Mouse (Mus musculus) intestine, embryonic 14.5 days (tissue): ENCODE results near the gene Armc5. TPM values are rescaled to one million over a fixed set of nuclear protein-coding genes. Genes with fewer than 3 reads are reported as not detected.

Experiments used
- ATAC-seq: fragments of 200-750 bp; cut with Nextera tagmentation; replicated peaks from 2 replicates; pipeline ENCODE4 v1.8.0; 2017; ENCODE audit warnings: low read depth, moderate number of reproducible peaks, moderate TSS enrichment, moderate library complexity; ENCODE audit not compliant: low FRiP score, low TSS enrichment
- DNase-seq: peaks from one replicate; pipeline ENCODE4 v3.0.0-alpha.2; 2018; ENCODE audit warnings: low spot score
- H3K27ac ChIP-seq: fragments of 300-500 bp; sonication (generic); 2 replicates; pipeline ENCODE4 v1.5.1; 2014; ENCODE audit warnings: low read depth, mild to moderate bottlenecking, control low read depth
- H3K27me3 ChIP-seq: fragments of 300-500 bp; sonication (generic); replicated peaks from 2 replicates; pipeline ENCODE4 v1.6.1; 2014; ENCODE audit warnings: low read length, control low read depth; ENCODE audit not compliant: control insufficient read depth, insufficient read depth
- H3K36me3 ChIP-seq: fragments of 300-500 bp; sonication (generic); 2 replicates; pipeline ENCODE4 v1.6.1; 2014; ENCODE audit warnings: low read length, control low read depth; ENCODE audit not compliant: control insufficient read depth, insufficient read depth
- H3K4me1 ChIP-seq: fragments of 300-500 bp; sonication (generic); replicated peaks from 2 replicates; pipeline ENCODE4 v1.6.1; 2014; ENCODE audit warnings: low read length, control low read depth, mixed read lengths; ENCODE audit not compliant: control insufficient read depth, insufficient read depth
- H3K4me2 ChIP-seq: fragments of 300-500 bp; sonication (generic); 2 replicates; pipeline ENCODE4 v1.6.1; 2014; ENCODE audit warnings: low read length
- H3K4me3 ChIP-seq: fragments of 300-500 bp; sonication (generic); 2 replicates; pipeline ENCODE4 v1.5.1; 2014; ENCODE audit warnings: low read depth, low read length, control low read depth, mixed read lengths
- H3K9ac ChIP-seq: fragments of 300-500 bp; sonication (generic); 2 replicates; pipeline ENCODE4 v1.6.1; 2014; ENCODE audit warnings: mild to moderate bottlenecking, low read length
- H3K9me3 ChIP-seq: fragments of 300-500 bp; sonication (generic); 2 replicates; pipeline ENCODE4 v1.6.1; 2016; ENCODE audit warnings: low read length, control low read depth; ENCODE audit not compliant: control insufficient read depth
- WGBS: fragments of 180-500 bp; shearing (Covaris S2); extraction: QIAGEN DNeasy Blood & Tissue Kit; methylation state at CpG from one replicate; pipeline ENCODE4 v1.1.7; 2014; 5-methylcytosine and 5-hydroxymethylcytosine counted together
- polyA plus RNA-seq: library from polyadenylated mRNA; unstranded; fragments of >200 nt; fragmentation: Nextera tagmentation; extraction: Ambion mirVana; gene quantifications from 2 replicates; pipeline ENCODE4 v1.2.1, GENCODE M21; 2014

Gene Armc5
- polyA plus RNA-seq, 1 experiment from 2014 or later = 13.8 TPM

GRCm38 (mm10) chr7:128220936-128221335 lies 16.2 kb upstream of the Armc5 start:
- no peak overlapping the region for H3K4me3 ChIP-seq
- H3K4me1 ChIP-seq = no peaks in the 10 kb centered on the region
- WGBS = 89% methylated on average over 3 of the region's 3 CpGs
- ATAC-seq (no peak), DNase-seq (peak; percentile 23)
- H3K9ac ChIP-seq = no peak overlapping the region
- H3K4me2 ChIP-seq = no peak overlapping the region
- H3K27me3 ChIP-seq = no peaks in the 10 kb centered on the region
- H3K9me3 ChIP-seq = no peaks in the 10 kb centered on the region
- H3K27ac ChIP-seq = no peak overlapping the region
- H3K36me3 ChIP-seq = no peaks in the 10 kb centered on the region

- Histone ChIP-seq H3K27ac (no peak overlapping the region), H3K27me3 (no peaks in the 10 kb centered on the region), H3K9me3 (no peaks in the 10 kb centered on the region), H3K4me3 (no peak overlapping the region), H3K4me2 (no peak overlapping the region), H3K9ac (no peak overlapping the region), H3K4me1 (peaks cover 2% of the 10 kb centered on the region; the same call in 1 of the 2 replicates), H3K36me3 (peaks cover 5% of the 10 kb centered on the region; the same call in 1 of the 2 replicates)
- ATAC-seq (no peak), DNase-seq (peak; percentile 55)
- 42% methylated on average over 8 of the region's 8 CpGs for WGBS
Observed at GRCm38 (mm10) chr7:128231741-128232140, 5.4 kb upstream of the Armc5 start.

- no peak for ATAC-seq
- Histone ChIP-seq H3K27me3 (no peaks in the 10 kb centered on the region), H3K4me1 (peaks cover 15% of the 10 kb centered on the region; the same call in 1 of the 2 replicates), H3K36me3 (peaks cover 6% of the 10 kb centered on the region; the same call in 1 of the 2 replicates), H3K27ac (no peak overlapping the region), H3K9me3 (no peaks in the 10 kb centered on the region), H3K4me3 (no peak overlapping the region), H3K9ac (no peak overlapping the region), H3K4me2 (no peak overlapping the region)
- no peak for DNase-seq
- 80% methylated on average over 2 of the region's 2 CpGs for WGBS
Observed at GRCm38 (mm10) chr7:128234796-128235195, 2.3 kb upstream of the Armc5 start.

- peaks cover 15% of the 10 kb centered on the region; the same call in 1 of the 2 replicates for H3K4me1 ChIP-seq
Observed at GRCm38 (mm10) chr7:128235481-128235880, 1.7 kb upstream of the Armc5 start.

GRCm38 (mm10) chr7:128236426-128236825 lies 716 bp upstream of the Armc5 start:
- Histone ChIP-seq H3K27me3 (no peaks in the 10 kb centered on the region), H3K36me3 (peaks cover 22% of the 10 kb centered on the region), H3K4me2 (peak overlapping the region; percentile 73; the same call in 1 of the 2 replicates), H3K4me1 (peaks cover 15% of the 10 kb centered on the region; the same call in 1 of the 2 replicates), H3K9ac (no peak overlapping the region; the same call in 1 of the 2 replicates), H3K4me3 (no peak overlapping the region), H3K27ac (peak overlapping the region; percentile 98), H3K9me3 (no peaks in the 10 kb centered on the region)
- DNase-seq (no peak), ATAC-seq (no peak)
- WGBS = 95% methylated on average over 13 of the region's 13 CpGs

More at GRCm38 (mm10) chr7:128235481-128235880, 1.7 kb upstream of the Armc5 start:
- DNase-seq (no peak), ATAC-seq (no peak)
- Histone ChIP-seq H3K4me2 (no peak overlapping the region), H3K27ac (no peak overlapping the region), H3K4me3 (no peak overlapping the region), H3K9ac (no peak overlapping the region), H3K36me3 (peaks cover 13% of the 10 kb centered on the region), H3K9me3 (no peaks in the 10 kb centered on the region), H3K27me3 (no peaks in the 10 kb centered on the region)
- 88% methylated on average over 1 of the region's 1 CpGs for whole genome bisulfite sequencing

- H3K4me1 ChIP-seq = peaks cover 15% of the 10 kb centered on the region; the same call in 1 of the 2 replicates
- H3K9me3 ChIP-seq = no peaks in the 10 kb centered on the region
- H3K27me3 ChIP-seq = no peaks in the 10 kb centered on the region
- peak overlapping the region; percentile 74 for H3K9ac ChIP-seq
- H3K4me2 ChIP-seq = peak overlapping the region; percentile 73
- peak overlapping the region; percentile 67 for H3K4me3 ChIP-seq
- ATAC-seq = no peak; the same call in 1 of the 2 replicates
- no peak for DNase-seq
- under 1% methylated on average over 25 of the region's 25 CpGs for WGBS
- peak overlapping the region; percentile 98 for H3K27ac ChIP-seq
- H3K36me3 ChIP-seq = peaks cover 32% of the 10 kb centered on the region
Observed at GRCm38 (mm10) chr7:128237593-128237926, 418 bp downstream of the Armc5 start.

GRCm38 (mm10) chr7:128237927-128238778 lies 1.0 kb downstream of the Armc5 start, which contains the start of gene 9130023H24Rik:
TSS of gene 9130023H24Rik (minus strand) at chr7:128238031.
- no peaks in the 10 kb centered on the region for H3K9me3 ChIP-seq
- peak within 1 kb of the TSS; percentile 74 for H3K9ac ChIP-seq
- peak within 1 kb of the TSS; percentile 83 for H3K4me2 ChIP-seq
- DNase-seq (peak; percentile 99), ATAC-seq (peak; percentile 92)
- H3K27me3 ChIP-seq = no peaks in the 10 kb centered on the region
- H3K27ac ChIP-seq = peak within 1 kb of the TSS; percentile 98
- peak within 1 kb of the TSS; percentile 67 for H3K4me3 ChIP-seq
- H3K4me1 ChIP-seq = peaks cover 15% of the 10 kb centered on the region; the same call in 1 of the 2 replicates
- under 1% methylated on average over 70 of the region's 72 CpGs for WGBS
- H3K36me3 ChIP-seq = peaks cover 38% of the 10 kb centered on the region

GRCm38 (mm10) chr7:128238991-128239390 lies 1.8 kb downstream of the Armc5 start:
- Histone ChIP-seq H3K4me3 (peak overlapping the region; percentile 67), H3K27ac (peak overlapping the region; percentile 98), H3K4me1 (peaks cover 15% of the 10 kb centered on the region; the same call in 1 of the 2 replicates), H3K4me2 (peak overlapping the region; percentile 83), H3K9ac (peak overlapping the region; percentile 51), H3K9me3 (no peaks in the 10 kb centered on the region), H3K36me3 (peaks cover 42% of the 10 kb centered on the region), H3K27me3 (no peaks in the 10 kb centered on the region)
- 19% methylated on average over 4 of the region's 4 CpGs for WGBS
- no peak for DNase-seq
- ATAC-seq = 0 out of 2 replicates have a peak, but pooled peaks have one; percentile 21
